Mouse (Mus musculus) embryonic facial prominence, embryonic 10.5 days (tissue): ENCODE measurements around the gene Slc25a3. TPM values are rescaled to one million over a fixed set of nuclear protein-coding genes. Genes with fewer than 3 reads are reported as not detected.
A peak's percentile ranks its signal among the peaks of the same experiment; 100 is the strongest.

Source experiments
- DNase-seq: peaks from one replicate; pipeline ENCODE4 v3.0.0-alpha.2; 2017; ENCODE audit warnings: low spot score
- H3K27ac ChIP-seq: fragments of 300-500 bp; sonication (generic); replicated peaks from 2 replicates; pipeline ENCODE4 v1.5.1; 2016; ENCODE audit warnings: mild to moderate bottlenecking
- H3K27me3 ChIP-seq: fragments of 300-500 bp; sonication (generic); replicated peaks from 2 replicates; pipeline ENCODE4 v1.6.1; 2016; ENCODE audit warnings: low read depth, mild to moderate bottlenecking; ENCODE audit not compliant: poor library complexity, severe bottlenecking
- H3K36me3 ChIP-seq: fragments of 300-500 bp; sonication (generic); replicated peaks from 2 replicates; pipeline ENCODE4 v1.6.1; 2016; ENCODE audit warnings: mild to moderate bottlenecking, moderate library complexity
- H3K4me1 ChIP-seq: fragments of 300-500 bp; sonication (generic); 2 replicates; pipeline ENCODE4 v1.6.1; 2016
- H3K4me3 ChIP-seq: fragments of 300-500 bp; sonication (generic); 2 replicates; pipeline ENCODE4 v1.5.1; 2016; ENCODE audit warnings: mild to moderate bottlenecking, moderate library complexity
- H3K9me3 ChIP-seq: fragments of 300-500 bp; sonication (generic); 2 replicates; pipeline ENCODE4 v1.6.1; 2016; ENCODE audit warnings: mild to moderate bottlenecking
- whole genome bisulfite sequencing: fragments of 180-500 bp; shearing (Covaris S2); methylation state at CpG from one replicate; pipeline ENCODE4 v1.1.7; 2016; 5-methylcytosine and 5-hydroxymethylcytosine counted together
- polyA plus RNA-seq: library from polyadenylated mRNA; unstranded; fragments of >200 nt; fragmentation: Nextera tagmentation; extraction: Ambion mirVana; gene quantifications from 2 replicates; pipeline ENCODE4 v1.2.1, GENCODE M21; 2016

Gene Slc25a3
- polyA plus RNA-seq, 1 experiment from 2014 or later = 400 TPM

DNA sequence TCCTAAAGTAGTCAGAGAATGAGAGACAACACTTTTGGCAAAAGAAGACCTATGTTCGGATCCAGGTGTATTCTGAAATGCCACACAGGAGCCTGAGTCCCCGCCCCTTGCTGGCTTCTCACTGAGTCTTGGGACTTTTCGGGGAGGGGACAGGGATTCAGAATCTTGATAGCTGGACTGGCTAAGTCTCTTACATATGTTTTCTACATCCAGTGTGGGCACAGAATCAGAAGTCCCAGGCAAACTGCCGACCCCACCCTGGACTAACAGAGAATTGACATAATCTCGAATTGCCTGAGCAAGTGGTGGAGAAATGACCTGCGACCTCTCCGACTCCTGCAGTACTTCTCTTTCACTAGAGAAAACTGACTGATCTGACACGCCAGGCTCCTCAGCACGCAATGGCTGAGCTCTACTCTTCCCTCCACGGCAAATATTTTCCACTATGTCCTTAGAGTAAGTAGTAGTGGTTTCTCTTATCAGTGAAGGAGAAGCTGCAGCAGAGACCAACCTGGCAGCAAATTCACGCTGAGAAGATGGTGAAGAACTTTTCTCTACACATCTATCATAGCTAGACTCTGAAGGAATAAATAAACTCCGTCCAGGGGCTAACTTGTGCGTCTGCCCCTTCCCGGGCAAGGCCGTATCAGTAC is 38.8 kb upstream of the Slc25a3 start:
- Histone ChIP-seq H3K4me3 (no peak overlapping the region), H3K9me3 (no peaks in the 10 kb centered on the region), H3K27ac (no peak overlapping the region), H3K27me3 (no peaks in the 10 kb centered on the region), H3K36me3 (peaks cover 97% of the 10 kb centered on the region), H3K4me1 (peaks cover 9% of the 10 kb centered on the region)
- WGBS = 90% methylated on average over 15 of the region's 15 CpGs
- DNase-seq = no peak

GRCm38 (mm10) chr10:91162077-91162476 is 38.2 kb upstream of the Slc25a3 start:
- WGBS = 92% methylated on average over 11 of the region's 11 CpGs
- Histone ChIP-seq H3K27me3 (no peaks in the 10 kb centered on the region), H3K27ac (no peak overlapping the region), H3K36me3 (peaks cover 99% of the 10 kb centered on the region), H3K4me1 (peaks cover 3% of the 10 kb centered on the region), H3K9me3 (no peaks in the 10 kb centered on the region), H3K4me3 (no peak overlapping the region)
- DNase-seq = no peak

GRCm38 (mm10) chr10:91161006-91161405 is 37.1 kb upstream of the Slc25a3 start:
- H3K27ac ChIP-seq = no peak overlapping the region
- H3K4me1 ChIP-seq = no peaks in the 10 kb centered on the region
- no peak for DNase-seq
- H3K4me3 ChIP-seq = no peak overlapping the region
- H3K36me3 ChIP-seq = peaks cover 100% of the 10 kb centered on the region
- whole genome bisulfite sequencing = 96% methylated on average over 5 of the region's 5 CpGs
- H3K27me3 ChIP-seq = no peaks in the 10 kb centered on the region
- H3K9me3 ChIP-seq = no peaks in the 10 kb centered on the region

DNA sequence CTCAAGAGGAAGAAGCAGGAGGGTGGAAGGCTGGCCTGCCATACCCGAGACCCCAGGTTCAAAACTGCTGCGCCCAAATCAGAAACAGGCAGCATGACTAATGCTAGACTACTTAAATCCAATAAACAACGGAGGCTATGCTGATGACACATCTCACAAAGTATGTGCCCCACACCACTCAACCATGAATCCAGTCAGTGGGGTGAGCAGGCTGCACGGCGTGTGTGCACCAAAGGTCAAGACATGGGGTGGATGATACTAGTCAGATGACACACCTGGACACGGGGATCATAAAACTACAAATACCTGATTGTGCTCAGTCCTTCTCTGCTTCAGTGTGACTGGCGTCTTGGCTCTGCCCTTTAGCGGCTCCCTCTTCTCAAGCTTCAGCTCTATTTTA is 34.6 kb upstream of the Slc25a3 start:
- H3K9me3 ChIP-seq = no peaks in the 10 kb centered on the region
- no peaks in the 10 kb centered on the region for H3K27me3 ChIP-seq
- H3K4me1 ChIP-seq = no peaks in the 10 kb centered on the region
- H3K36me3 ChIP-seq = peaks cover 100% of the 10 kb centered on the region
- DNase-seq = no peak
- no peak overlapping the region for H3K27ac ChIP-seq
- 83% methylated on average over 8 of the region's 8 CpGs for WGBS
- no peak overlapping the region for H3K4me3 ChIP-seq

DNA sequence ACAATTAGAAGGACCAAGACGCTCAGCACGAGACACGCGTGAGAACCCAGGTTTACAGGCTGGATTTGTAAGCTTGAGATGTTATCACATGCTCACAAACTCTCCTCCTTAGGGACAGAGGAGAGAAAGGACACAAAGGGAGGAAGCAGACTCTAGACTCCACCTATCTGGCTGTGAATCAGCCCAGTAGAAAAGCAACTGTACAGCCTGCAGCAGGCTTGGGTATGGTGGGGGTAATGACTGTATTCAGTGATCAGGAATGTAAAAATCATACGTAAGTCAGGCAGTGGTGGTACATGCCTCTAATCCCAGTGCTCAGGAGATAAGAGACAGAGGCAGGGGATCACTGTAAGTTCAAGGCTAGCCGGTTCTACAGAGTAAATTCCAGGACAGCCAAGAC is 32.5 kb upstream of the Slc25a3 start:
- H3K9me3 ChIP-seq = no peaks in the 10 kb centered on the region
- 92% methylated on average over 6 of the region's 6 CpGs for WGBS
- peaks cover 100% of the 10 kb centered on the region for H3K36me3 ChIP-seq
- no peak overlapping the region for H3K27ac ChIP-seq
- DNase-seq = no peak
- H3K4me1 ChIP-seq = no peaks in the 10 kb centered on the region
- no peak overlapping the region for H3K4me3 ChIP-seq
- no peaks in the 10 kb centered on the region for H3K27me3 ChIP-seq

DNA sequence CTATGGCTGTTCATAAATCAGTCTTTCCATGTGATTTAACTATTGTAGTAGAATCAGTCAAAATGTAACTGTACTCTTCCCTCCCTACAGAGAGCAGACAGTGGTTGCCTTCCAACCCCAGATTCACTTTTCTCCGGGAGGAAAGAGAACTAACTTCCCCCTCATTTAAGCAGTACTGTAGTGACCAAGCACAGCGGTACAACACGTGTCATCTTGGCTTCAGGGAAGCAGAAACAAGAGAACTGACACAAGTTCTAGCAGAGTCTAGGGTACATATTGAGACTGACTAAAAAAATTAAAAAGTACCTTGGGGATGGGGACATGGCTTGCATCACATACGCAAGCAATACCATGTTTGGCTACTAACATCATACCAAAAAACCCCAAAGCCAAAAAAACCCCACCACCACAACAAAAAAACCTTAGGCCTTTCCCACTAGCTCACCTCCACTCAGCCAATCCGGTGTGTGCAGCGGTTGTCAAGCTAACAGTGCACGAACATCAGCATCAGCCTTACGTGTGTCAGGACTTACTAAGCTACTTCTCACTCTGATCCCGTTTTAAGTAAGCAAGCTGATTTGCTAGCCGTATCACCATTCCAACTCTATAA is 30.1 kb upstream of the Slc25a3 start:
- H3K36me3 ChIP-seq = peaks cover 100% of the 10 kb centered on the region
- H3K9me3 ChIP-seq = no peaks in the 10 kb centered on the region
- no peak overlapping the region for H3K27ac ChIP-seq
- DNase-seq = no peak
- H3K4me3 ChIP-seq = no peak overlapping the region
- H3K27me3 ChIP-seq = no peaks in the 10 kb centered on the region
- H3K4me1 ChIP-seq = no peaks in the 10 kb centered on the region
- WGBS = 92% methylated on average over 10 of the region's 10 CpGs

DNA sequence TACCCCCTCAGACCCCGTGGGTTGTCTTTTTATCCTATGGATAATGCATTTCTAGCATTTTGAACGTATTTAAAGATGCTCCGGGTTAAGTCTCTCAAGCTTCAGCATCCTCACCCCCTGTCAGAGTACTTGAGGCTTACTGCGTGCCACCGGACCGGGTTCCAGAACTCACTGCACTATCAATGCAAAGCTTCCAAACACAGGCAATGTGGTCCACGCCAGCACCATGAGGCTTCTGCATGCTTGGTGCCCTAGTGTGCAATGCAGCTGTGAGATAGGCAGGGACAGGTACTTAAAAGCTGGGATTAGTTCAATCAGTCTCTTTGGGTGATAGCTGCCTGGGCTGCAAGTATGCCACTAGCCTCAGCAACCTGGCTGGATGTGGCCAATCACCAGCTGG is 21.6 kb upstream of the Slc25a3 start:
- WGBS = 96% methylated on average over 7 of the region's 7 CpGs

GRCm38 (mm10) chr10:91143313-91144230 is 19.7 kb upstream of the Slc25a3 start:
- 75% methylated on average over 18 of the region's 18 CpGs for WGBS
- Histone ChIP-seq H3K27ac (no peak overlapping the region), H3K36me3 (peaks cover 44% of the 10 kb centered on the region), H3K9me3 (no peaks in the 10 kb centered on the region), H3K27me3 (no peaks in the 10 kb centered on the region), H3K4me3 (no peak overlapping the region), H3K4me1 (no peaks in the 10 kb centered on the region)
- DNase-seq = no peak

More for the DNA sequence above, 21.6 kb upstream of the Slc25a3 start:
- H3K4me3 ChIP-seq = no peak overlapping the region
- H3K27ac ChIP-seq = no peak overlapping the region
- H3K27me3 ChIP-seq = no peaks in the 10 kb centered on the region
- H3K36me3 ChIP-seq = peaks cover 63% of the 10 kb centered on the region
- H3K9me3 ChIP-seq = no peaks in the 10 kb centered on the region
- no peaks in the 10 kb centered on the region for H3K4me1 ChIP-seq
- DNase-seq = no peak

DNA sequence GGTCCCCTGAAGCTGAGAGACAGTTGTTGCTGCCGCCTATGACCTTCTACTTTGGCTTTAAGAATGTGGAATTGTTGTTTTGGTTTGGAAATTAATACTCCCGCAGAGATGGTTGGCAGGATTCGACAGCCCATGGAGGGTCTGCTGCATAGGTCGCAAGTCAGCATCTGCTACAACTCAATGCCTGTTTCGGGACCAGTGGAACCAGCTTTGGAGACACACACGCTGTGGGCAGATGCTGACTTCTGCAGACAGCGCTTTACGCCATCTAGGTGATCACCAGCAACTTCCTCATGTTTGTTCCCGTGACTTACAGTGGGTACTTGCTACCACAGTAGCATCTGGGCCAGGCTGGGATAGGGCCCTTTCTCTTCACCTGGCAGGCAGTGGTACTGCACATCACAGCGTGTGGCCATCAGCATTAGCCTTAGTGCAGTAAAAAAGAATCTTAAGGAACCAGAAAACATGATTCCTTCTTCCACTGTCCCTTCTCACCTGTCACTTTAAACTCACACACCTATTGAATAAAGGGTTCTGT is 18.9 kb upstream of the Slc25a3 start:
- Histone ChIP-seq H3K4me1 (no peaks in the 10 kb centered on the region), H3K27me3 (no peaks in the 10 kb centered on the region), H3K4me3 (no peak overlapping the region), H3K9me3 (no peaks in the 10 kb centered on the region), H3K27ac (no peak overlapping the region), H3K36me3 (peaks cover 36% of the 10 kb centered on the region)
- WGBS = 67% methylated on average over 10 of the region's 10 CpGs
- DNase-seq = peak; percentile 27

DNA sequence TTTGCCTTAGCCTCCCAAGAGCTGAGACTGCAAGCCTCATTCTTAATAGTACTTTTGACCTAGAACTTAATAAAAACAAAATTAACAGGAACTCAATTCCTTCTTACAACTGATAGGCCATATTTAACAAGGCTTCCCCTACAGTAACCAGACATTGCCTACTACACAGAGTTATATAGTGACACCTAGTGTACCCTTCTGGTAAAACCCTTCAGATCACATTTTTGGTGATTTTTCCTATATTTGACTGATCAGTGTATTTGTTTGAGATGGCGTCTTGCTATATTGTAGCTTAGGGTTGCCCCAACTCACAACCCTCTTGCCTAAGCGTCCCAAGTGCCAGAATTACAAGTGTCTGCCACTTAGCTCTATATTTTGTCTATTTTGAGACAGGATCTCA is 17.7 kb upstream of the Slc25a3 start:
- Histone ChIP-seq H3K4me1 (no peaks in the 10 kb centered on the region), H3K9me3 (no peaks in the 10 kb centered on the region), H3K4me3 (no peak overlapping the region), H3K27ac (no peak overlapping the region), H3K36me3 (peaks cover 24% of the 10 kb centered on the region), H3K27me3 (no peaks in the 10 kb centered on the region)
- 52% methylated on average over 2 of the region's 2 CpGs for WGBS
- no peak for DNase-seq

DNA sequence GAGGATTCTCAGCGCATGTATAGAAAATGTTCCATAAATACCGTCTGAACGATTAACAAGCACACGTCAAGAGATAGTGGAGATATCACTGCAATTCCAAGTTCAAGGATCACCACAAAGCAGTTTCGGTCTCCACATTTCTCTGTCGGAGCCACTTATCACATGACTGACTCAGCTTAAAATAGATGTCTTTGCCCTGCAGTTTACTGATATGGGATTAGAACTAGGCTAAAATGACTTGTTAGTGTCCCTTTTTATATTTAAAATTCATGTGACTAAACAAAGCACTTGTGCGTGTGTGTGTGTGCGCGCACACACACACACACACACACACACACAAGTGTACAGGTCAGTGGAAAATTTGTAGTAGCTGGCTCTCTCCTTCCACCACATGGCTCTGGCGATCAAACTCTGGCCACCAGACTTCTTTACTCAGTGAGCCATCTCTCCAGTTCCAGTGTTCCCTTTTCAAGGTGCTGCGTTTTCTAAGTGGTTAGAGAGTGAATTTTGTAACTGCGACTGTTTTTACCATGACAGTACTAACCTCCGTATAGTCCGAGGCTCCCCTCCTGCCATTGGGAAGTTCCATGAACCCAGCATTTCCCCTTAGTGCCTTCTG is 15.4 kb upstream of the Slc25a3 start:
- no peaks in the 10 kb centered on the region for H3K4me1 ChIP-seq
- H3K27ac ChIP-seq = no peak overlapping the region
- 90% methylated on average over 14 of the region's 14 CpGs for WGBS
- peaks cover 3% of the 10 kb centered on the region; the same call in 1 of the 2 replicates for H3K36me3 ChIP-seq
- DNase-seq = no peak
- H3K4me3 ChIP-seq = no peak overlapping the region
- no peaks in the 10 kb centered on the region for H3K9me3 ChIP-seq
- H3K27me3 ChIP-seq = no peaks in the 10 kb centered on the region

GRCm38 (mm10) chr10:91138317-91138716 is 14.5 kb upstream of the Slc25a3 start:
- Histone ChIP-seq H3K27ac (no peak overlapping the region), H3K27me3 (no peaks in the 10 kb centered on the region), H3K4me1 (no peaks in the 10 kb centered on the region), H3K36me3 (no peaks in the 10 kb centered on the region), H3K9me3 (no peaks in the 10 kb centered on the region), H3K4me3 (no peak overlapping the region)
- DNase-seq = no peak
- 69% methylated on average over 3 of the region's 3 CpGs for WGBS
